Mouse (Mus musculus) embryo, embryonic 11 days (tissue): ENCODE results near the gene Col18a1.
A peak's percentile ranks its signal among the peaks of the same experiment; 100 is the strongest.

Experiments
- DNase-seq: peaks from one replicate; pipeline ENCODE4 v3.0.0-alpha.2; 2015

The Col18a1 gene

DNA sequence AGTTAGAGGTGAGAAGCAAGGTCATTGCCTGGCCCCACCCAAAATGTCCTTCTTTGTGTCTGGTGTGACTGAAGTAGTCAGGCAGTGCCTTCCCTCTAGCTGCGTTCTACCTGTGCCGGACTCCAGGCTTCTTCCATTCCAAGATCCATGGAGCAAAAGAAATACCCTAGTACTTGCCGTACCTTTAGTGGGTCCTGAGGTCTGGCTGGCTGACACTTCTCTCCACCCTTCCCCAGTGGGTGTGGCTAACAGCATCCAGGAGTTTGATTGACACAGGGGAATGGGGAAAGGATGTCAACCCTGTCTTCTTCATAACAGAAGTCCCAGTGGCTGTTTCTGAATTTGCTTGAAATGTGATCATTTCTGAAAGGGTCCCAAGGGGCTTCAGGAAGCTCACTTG lies 117.7 kb downstream of the Col18a1 start:
- DNase-seq = no peak

GRCm38 (mm10) chr10:77048196-77048595 lies 118.2 kb downstream of the Col18a1 start:
- no peak for DNase-seq

DNA sequence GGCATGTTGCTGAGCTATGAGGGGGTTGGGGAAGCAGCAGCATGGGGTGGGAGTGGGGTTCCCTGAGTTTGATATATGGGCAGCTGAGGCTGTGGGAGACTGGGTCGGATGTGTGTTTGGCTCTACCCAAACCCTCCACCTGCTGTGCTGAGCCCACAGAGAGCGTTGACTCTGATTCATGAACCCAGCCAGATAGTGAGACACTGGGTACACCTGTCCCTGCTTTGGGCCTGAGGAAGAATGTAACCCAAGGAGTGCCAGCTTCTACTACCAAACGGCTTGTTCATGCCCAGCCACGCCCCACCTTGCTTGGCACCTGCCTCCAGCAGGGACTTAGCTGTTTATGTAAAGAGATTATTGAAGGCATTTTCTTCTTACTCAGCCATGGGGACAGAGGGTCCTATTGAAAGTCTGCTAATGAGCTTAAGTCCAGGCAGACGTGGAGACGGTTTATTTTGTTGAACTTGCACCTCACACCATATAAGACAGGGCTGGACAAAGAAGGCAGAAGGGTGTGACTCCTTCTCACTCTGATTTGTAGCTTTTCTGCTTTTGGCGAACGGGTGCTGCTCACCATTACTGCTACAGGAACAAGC lies 127.7 kb downstream of the Col18a1 start:
- no peak for DNase-seq

- DNase-seq = no peak
Measured at GRCm38 (mm10) chr10:77035487-77035886, 130.9 kb downstream of the Col18a1 start.

- peak; percentile 52 for DNase-seq
Measured at GRCm38 (mm10) chr10:77033323-77034025, 132.9 kb downstream of the Col18a1 start.

- DNase-seq = peak; percentile 98
Measured at GRCm38 (mm10) chr10:77032591-77033322, 133.6 kb downstream of the Col18a1 start.

DNA sequence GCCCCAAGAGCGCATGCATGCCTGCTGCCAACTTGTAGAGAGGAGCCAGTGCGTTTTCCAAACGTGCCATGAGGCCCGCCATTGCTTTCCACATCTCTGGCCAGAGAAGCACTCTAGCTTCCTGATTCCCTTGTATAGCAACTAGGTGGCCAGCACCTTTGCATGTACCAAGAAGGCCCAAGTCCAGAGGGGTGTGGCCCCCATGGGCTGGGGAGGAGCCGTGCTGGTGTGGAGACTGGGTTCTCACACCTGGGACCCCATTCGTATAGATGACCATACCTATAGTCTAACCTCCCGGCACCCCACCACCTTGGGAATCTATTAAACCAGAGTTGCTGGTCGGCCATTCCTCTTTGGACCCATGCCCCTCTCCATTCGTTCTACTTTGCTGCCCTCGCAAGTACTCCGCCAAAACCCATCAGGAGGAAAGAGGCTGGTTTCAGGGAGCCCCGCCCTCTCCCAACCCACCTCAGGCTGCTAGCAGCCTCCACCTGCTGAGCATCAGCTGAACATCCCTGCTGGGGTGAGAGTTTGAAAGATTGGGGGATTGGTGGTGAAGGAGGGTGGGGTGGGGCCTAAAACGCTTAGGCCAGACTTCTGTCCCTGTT lies 134.5 kb downstream of the Col18a1 start, which contains the start of gene Slc19a1:
Gene Slc19a1, plus strand, starts transcription at position 474 of the 608 bp plus-strand sequence.
- no peak for DNase-seq

DNA sequence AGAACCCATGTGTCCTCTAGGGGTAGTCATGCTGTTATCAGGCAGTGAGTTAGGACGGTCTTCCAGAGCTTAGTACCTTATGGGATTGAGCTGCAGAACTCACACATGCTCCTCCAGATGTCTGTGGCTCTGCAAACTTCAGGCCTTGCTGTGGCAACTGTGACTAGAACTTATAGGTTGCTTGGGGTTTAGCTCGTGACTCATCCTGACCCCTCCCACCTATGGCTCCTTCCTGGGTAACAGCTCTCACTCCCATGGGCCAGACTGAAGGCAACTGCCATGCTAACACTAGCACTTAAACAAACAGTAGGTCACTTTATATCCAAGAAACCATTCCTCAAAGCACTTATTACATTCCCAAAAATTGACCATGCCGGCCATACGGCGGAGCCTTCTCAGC lies 135.7 kb downstream of the Col18a1 start:
- no peak for DNase-seq

- no peak for DNase-seq
Measured at GRCm38 (mm10) chr10:77029761-77030160, 136.6 kb downstream of the Col18a1 start.

GRCm38 (mm10) chr10:77028782-77029296 lies 137.5 kb downstream of the Col18a1 start:
- no peak for DNase-seq

DNA sequence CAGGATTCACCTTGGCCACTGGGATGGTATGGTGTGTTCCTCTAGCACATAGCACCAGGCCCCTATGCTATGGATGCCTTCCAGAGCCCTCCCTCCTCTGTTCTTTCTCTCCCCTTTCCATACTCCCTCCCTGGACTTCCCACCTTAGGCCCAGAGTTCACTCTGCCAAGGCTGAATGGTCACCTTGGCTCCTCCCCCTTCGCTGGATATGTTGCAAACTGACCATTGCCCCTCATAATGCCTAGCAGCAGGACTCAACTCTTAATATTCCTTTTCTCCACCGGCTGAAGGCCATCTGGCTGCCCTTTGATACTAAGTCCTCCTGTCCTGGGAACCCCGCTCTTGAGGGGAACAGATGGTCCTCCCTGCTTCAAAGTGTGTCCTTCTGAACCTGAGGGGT lies 139.4 kb downstream of the Col18a1 start:
- DNase-seq = no peak

DNA sequence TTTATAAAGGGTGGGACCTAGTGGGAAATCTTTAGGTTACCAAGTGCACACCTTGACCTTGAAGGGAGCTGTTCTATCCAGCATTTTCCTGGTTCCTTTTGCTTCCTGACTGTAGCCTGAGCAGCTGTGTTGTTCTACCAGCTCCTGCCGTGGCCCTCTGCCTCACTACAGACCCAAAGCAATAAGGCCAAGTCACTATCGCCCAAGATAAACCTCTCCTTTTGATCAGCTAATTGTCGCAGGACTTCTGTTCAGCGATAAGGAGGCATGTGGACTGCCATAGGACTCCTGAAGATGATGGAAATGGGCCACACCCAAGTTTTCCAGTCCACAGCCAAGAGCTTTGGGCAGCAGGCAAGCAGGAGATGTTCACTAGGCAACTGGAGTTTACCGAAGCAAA lies 142.1 kb downstream of the Col18a1 start:
- DNase-seq = no peak

DNA sequence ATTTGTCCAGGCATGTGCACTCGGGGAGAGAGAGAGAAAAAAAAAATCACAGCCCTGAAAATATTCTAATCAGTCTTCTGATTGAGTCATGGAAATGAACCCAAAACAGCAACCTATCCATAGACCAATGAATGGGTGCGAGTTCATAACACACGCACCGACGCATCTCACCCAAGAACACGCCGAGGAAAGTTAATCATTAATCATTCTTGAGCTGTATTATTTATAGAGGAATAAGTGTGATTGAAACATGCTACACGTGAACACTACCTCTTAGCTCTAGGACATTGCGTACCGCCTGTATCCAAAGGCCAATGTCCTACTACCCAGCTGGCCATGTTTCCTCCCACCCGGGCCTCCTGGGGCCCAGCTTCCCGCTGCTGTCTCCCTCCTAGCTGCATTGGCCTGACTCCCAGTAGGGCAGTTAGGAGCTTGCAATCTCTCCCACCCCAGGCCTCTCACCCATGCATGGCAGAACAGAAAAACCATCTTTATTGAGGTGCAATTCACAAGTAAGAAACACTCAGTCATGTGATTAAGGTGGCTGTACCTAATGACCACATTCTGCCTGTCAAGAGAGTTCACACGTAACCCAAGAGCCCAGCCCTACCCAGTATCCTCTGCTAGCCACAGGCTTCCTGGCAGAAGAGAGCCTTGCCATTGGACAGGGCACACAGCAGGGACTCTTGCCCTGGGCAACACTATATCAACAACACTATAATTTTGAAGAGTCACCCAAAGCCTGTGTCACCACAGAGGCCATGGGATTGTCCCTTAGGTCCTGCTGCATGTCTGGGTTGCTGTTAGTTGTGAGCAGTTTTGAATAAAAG lies 143.8 kb downstream of the Col18a1 start:
- no peak for DNase-seq

- peak; percentile 90 for DNase-seq
Measured at GRCm38 (mm10) chr10:77021399-77022052, 144.8 kb downstream of the Col18a1 start.

- DNase-seq = no peak
Measured at GRCm38 (mm10) chr10:77017662-77018061, 148.7 kb downstream of the Col18a1 start.

GRCm38 (mm10) chr10:77017061-77017460 lies 149.3 kb downstream of the Col18a1 start:
- DNase-seq = no peak

DNA sequence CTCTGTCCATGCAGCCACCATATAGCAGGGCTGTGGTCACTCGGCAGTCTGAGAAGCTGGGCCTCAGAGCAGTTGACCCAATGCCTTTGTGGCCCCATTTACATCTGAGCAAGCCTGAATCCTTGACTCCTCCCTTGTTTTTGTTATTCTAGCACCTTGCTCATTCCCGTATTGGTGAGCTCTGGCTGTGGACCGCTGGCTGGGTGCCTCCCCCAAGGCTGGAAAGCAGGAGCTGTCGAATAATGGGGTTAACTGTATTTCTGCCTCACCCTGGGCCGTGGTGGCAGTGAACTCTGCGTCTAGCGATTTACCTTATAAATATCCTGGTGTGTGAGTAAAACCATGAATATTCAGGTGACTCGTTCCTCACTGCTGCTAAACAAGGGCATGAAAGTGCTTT lies 149.8 kb downstream of the Col18a1 start:
- DNase-seq = no peak

DNA sequence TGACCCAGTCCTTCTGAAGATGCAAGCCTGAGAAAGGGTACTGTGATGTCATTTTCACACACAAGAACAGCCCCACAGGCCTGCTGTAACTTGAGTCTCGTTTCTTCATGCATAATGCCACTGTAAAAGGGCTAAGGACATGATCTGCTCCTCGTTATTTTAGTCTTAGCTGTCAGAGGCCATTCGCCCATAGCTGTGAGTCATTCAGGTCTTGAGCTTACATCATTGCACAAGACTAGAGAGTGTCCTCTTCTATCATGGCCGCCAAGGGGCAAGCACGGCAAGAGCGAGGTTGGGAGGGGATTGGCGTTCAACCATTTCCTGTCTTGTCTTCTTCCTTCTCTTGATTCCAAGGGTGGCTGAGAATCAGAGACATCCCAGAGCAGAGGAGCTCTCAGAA lies 150.3 kb downstream of the Col18a1 start:
- no peak for DNase-seq

DNA sequence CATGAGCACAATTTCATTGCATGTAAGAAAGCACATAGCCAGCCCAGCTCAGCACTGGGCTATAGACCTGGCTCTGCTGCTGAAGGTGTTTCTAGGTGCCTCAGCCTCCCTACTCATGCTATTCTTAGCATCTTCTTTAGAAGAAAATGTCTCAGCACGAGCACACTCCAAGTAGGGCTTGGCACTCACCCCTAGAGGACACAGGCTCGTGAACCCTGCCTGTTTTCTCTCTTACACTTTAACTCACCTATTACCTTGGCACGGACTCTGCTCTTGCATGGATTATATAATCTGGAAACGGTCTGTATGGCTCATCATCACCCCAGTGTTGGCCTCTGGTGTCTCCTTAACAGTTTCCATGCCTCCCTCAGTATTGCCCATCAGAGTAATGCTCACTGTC lies 154.7 kb downstream of the Col18a1 start:
- no peak for DNase-seq

- DNase-seq = no peak
Measured at GRCm38 (mm10) chr10:77008698-77009097, 157.7 kb downstream of the Col18a1 start.

DNA sequence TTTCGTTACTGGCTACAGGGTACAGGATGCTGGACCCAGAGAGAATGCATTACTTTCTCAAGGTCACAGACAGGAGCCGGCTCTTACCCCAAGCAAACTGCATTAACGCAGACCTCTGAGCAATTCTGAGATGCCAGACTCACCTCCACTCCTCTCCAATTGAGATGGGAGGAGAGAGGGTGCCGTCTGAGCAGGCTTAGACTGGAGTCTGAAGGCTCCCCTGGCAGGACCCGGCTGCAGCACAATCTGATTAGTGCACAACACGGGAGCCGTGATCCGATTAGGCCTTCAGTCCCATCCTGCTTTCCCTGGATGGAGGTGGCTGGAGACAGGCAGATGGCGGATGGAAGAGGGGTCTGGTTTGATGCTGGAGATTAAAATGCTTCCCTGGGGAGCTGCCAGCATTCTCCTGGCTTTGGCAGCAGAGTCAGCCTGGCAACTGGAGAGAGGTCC lies 158.2 kb downstream of the Col18a1 start:
- DNase-seq = peak; percentile 47
